Mouse (Mus musculus) retina, embryonic 14.5 days (tissue): ENCODE measurements around the gene Bbip1.
A peak's percentile ranks its signal among the peaks of the same experiment; 100 is the strongest.
"Not testable (repeated sequence)": the region's sequence is repeated elsewhere in the genome, so short reads cannot be mapped to it uniquely, and the experiment has no call there.

Experiments
- DNase-seq: peaks from one replicate; pipeline ENCODE4 v3.0.0-alpha.2; 2015; ENCODE audit warnings: low spot score

The Bbip1 gene

DNA sequence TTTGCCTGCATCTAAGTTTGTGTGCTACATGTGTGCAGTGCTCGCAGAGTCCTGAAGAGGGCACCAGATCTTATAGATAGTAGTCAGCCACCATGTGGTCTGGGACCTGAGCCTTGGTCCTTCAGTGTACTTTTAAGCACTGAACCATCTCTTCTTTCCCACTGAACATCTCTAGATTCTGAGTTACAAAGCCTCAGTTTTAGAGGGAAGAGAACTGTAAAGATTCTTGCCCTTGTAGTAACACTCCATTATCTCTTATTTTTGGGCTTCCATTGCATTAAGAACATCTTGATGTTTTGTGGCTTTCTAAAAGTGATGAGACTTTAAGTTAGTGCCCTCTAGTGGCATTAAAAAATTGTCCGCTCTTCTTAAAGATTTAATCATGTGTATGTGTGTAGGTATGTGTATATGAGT, 19.1 kb downstream of the Bbip1 start:
- DNase-seq, result peak; percentile 78

DNA sequence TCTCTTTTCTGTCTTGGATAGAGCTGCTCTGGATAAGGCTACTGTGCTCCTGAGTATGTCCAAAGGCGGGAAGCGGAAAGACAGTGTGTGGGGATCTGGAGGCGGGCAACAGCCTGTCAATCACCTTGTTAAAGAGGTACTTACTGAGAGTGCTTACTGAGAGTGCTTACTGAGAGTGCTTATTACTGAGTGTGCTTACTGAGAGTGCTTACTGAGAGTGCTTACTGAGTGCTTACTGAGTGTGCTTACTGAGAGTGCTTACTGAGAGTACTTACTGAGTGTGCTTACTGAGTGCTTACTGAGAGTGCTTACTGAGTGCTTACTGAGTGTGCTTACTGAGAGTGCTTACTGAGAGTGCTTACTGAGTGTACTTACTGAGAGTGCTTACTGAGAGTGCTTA, 22.4 kb downstream of the Bbip1 start:
- not testable (repeated sequence) for DNase-seq

DNA sequence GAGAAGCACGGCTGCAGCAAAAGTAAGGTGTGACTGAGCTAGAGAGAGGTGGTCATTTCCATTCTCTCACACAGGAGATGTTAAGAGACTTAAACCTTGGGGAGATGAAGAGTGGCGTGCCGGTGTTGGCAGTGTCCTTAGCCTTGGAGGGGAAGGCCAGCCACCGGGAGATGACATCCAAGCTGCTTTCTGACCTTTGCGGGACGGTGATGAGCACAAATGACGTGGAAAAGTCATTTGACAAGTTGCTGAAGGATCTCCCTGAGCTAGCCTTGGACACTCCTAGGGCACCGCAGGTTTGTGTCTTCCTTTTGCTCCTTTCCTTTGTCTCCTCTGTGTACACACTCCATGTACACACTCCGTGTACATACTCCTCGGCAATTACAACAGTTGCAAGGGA, 24.9 kb downstream of the Bbip1 start:
- DNase-seq, result no peak

DNA sequence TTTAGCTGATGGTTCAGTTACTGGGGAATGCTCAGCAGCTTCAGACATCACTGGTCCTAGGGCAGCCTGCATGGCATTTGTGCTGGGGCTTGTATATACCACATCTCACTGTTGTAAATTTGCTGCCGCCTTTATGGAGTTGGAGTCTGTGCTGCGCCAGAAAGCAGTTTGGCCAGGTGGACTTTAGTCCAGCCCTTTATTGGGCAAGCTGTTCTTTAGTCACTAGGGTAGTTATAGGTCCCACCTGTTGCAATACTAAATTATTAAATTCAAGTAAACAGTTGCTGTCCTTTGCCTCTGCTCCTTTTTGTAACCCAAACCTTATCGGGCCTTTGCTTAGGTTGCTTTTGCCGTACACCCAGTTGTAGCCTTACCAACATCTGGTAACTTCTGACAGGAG, 29.5 kb downstream of the Bbip1 start:
- no peak for DNase-seq

DNA sequence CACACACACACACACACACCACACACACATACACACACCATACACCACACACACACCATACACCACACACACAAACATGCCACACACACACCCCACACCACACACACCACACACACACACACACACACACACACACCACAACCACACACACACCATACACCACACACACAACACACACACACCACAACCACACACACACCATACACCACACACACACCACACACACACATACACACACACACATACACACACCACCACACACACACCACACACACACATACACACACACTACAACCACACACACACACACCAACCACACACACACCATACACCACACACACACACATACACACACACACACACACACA, 37.7 kb downstream of the Bbip1 start:
- DNase-seq, result not testable (repeated sequence)

DNA sequence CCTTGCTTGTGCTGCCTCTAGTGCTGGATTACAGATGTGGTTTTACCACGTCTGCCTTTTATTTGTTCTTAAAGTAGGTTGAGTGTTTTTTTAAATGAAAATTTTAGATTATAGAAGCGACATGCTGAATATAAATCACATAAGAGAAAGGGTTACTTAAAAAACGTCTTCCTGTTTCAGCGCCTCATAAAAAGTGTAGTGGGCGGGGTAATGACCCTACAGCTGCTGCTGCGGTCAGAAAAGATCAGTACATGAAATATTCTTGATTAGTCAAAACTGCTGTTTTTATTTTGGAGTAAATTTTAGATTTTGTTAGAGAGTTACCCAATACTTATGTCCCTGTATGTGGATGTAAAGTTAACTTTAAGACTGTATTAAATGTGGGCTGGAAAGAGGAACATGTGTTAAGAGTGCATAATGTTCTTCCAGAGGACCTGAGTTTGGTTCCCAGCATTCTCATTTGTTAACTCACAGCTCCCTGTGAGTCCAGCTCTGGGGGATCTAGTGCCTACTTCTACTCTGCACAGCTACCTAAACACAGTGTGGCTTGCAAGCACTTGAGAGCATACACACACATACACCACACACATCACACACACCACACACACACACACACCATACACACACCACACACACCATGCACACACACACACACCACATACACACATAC, 38.3 kb downstream of the Bbip1 start:
- DNase-seq, result no peak

DNA sequence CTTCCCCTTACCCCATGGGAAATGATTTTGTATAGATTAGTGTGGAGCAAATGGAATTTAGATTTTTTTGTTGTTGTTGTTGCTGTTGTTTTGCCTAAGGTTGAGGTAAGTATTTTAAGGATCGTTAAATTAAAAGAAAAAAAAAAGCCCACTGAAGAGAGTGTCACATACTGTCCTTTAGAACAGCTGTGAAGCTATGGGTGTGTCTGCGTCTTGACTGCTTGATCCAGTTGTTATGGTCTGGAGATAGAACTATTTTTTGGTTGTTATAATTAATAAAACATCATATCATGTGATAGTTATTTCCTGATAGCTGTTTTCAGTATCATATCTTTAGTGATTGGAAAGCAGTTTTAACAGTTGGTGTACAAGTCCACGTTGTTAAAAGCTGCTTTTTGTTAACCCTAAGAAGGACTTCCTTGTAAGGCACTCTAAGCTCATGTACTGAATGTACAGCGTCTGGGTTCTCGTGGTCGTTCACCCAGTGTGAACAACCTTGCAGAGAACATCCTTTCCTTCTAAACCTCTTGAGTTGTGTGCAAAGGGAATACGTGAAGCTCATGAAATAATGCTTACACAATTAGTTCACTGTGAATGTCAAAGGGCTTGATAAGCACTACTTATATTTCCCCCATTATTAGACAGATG, 39.5 kb downstream of the Bbip1 start:
- no peak for DNase-seq

DNA sequence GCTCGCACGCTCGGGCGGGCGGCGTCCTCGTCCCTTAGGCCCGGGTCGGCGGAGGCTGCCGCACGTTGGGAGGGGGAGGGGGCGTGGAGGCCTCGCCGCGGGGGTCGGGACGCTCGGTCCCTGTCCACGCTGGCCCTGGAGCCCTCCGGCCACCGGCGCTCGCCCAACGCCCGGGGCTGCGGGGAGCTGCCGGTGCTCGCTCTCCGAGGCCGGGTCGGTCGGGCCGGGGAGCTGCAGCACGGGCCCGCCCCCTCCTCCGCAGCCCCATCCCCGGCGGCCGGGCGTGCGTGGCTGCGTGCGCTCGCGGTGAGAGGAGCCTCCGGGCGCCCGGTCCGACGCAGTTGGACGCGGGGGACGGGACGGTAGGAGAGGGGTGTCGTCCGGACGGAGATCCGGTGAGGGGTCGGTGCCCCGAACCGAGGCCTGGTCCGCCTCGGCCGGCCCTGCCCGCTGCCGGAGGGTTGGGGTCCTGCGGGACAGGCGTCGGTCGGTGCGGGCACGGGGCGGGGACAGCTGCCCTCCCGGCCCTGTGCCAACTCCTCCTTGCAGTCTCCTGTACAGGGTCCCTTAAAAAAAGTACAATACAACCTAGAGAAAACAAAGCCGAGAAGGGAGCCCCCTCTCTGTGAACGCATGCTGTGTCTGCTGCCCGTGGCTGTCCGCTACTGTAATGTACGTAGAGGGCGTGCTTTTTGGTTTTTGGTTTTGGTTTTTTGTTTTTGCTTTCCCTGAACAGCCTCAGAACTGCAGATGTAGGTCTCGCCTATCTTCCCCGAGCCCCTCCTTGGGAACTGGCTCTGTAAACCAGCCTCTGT, 40.7 kb downstream of the Bbip1 start:
- DNase-seq, result peak; percentile 66

DNA sequence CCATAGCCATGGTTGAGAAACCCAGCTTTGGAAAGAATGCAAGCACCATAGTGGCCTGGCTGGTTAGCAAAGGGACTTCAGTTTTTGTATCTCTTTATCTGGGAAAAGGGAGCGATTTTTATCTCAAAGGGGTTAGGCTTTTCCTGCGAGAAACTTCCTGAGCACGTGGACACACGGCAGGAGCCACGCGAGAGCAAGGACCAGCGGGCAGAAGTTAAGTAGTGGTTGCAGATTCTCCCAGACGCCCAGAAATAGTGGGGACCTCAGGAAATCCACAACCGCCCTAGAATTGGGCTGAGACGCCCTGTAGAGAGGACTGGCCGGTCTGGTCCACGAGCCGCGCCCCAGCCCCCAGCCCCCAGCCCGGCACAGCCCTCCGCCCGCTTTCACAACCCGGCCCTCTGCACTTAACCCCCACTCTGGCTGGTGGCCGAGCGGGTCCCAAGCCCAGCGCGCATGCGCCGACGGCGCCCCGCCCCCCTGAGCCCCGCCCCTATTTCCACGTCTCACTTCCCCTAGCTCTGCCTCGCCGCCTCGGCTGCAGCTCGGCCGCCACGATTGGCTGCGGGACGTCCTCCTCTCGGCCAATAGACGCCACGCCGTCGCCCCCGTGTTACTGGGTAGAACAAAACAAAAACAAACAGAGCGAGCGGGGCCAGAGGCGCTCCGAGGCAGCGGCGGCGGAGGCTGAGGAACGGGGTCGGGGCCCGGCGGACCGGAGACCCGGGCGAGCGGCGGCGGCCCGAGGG, 41.5 kb downstream of the Bbip1 start:
- DNase-seq, result peak; percentile 98

DNA sequence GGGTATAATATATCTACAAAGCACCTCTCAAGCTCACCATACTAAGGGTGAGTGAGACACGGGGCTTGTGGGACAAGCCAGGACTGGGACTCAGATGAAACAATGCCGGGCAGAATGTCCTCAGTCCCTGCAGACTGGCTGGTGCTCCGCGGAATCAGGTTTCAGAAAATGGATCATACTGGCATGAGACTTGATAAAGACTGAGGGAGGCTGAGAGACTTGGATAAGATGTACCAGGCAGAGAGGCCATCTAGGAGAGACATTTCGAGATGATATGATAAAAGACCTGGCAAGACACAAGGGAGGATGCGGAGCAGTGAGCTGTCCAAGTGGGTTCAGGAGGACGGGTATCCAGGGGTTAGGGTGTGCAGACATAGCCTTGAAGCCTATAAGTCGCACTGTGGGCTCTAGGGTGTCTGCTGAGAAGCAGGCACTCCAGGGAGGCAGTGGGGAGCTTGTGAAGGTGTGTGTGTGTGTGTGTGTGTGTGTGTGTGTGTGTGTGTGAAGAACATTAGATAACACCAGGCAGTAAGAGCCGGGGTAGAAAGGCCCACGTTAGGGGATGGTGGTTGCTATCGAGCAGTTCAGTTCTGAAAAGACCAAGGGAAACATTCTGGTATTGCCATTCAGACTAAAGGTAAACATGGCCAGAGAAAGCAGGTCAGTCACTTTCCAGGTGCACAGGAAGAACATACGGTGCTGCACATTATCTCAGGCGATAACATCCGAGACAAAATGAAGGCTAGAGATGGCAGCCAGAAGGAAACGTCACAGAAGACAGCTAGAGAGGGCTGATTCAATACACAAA, 42.3 kb downstream of the Bbip1 start:
- no peak for DNase-seq

DNA sequence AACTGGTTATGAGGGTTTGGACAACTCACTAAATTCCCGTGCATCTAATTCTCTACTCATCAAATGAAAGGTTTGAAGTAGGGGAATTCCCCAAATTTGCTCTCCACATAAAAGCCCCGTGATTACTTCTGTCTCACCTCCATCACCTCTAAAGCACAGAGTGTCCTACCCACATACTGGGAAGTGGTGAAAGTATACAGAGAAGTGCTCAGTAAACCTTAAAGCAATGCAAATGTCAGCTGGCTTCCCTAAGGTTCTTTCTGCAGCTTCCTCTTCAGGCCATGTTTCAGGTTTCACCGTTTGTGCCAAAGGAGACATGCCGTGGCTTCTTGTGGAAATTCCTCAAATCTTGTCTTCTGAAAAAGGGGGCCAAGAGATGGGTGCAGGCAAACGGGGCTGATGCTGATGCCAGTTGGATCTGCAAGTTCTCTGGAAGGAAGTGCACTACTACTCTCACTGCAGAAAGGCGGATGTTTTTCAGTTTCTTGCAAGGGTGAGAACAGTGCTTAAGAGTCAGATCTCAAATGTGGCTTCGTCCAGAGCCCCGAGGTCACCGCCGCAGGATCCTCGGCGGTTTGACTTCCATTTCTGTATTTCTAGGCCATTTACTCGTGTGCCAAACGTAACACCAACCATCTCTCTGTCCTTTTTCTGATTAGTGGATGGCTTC, 44.4 kb downstream of the Bbip1 start:
- no peak for DNase-seq

DNA sequence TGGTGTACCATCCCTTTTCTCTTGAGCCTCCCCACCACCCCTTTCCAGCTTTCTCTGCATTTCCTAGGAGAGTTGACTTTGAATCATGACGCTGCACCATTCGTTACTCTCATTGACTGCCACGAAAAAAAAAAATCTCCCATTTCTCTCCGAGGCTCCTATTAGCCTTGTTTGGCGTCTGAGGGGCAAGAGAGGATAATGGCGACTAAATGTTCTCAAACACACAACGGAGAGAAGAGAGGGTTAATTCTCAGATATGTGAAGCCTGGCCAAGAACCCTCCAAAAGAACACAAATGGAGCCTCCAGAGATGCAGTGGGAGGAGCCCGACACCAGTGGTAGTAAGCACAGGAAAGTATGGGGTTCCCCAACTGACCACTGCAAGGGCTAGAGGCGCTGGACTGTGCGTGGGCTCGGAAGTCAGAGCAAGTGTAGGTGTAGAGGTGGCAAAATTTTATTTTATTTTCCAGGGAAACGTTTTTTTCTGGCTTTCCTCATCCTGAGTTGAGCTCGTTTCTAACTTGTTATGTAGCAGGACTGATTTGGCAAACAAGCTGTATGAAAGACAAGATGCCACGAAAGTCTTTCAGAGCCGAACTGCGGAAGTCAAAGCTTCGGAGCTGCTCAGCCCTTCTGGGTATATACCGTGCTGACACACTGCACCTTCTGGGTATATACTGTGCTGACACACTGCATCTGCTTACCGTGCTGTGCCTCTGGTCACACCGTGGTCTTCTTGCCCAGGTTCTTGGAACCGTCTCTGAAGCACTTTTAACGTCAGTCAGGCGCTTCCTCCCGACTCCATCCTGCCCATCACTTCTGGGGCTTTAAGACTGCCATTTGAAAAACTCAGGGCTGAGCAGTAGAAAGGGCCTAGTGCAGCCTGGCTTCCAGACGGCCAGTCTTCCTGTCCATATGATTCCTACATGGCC, 45.2 kb downstream of the Bbip1 start:
- no peak for DNase-seq

DNA sequence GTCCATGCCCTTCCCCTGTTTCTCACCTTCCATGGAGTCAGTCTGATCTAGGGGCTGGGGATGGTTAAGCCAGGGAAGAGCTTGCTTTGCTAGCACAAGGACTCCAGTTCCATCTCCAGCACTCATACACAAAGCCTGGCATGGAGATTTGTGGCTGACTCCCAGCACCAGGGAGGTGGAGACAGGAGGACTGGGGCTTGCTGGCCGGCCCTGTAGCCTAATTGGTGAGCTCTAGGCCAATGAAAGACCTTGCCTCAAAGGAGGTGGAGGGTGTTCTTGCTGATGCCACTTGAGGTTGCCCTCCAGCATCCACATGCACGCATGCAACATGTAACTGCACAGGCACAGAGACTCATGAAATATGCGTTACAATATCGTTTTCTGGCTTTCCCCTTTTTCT, 45.9 kb downstream of the Bbip1 start:
- no peak for DNase-seq

DNA sequence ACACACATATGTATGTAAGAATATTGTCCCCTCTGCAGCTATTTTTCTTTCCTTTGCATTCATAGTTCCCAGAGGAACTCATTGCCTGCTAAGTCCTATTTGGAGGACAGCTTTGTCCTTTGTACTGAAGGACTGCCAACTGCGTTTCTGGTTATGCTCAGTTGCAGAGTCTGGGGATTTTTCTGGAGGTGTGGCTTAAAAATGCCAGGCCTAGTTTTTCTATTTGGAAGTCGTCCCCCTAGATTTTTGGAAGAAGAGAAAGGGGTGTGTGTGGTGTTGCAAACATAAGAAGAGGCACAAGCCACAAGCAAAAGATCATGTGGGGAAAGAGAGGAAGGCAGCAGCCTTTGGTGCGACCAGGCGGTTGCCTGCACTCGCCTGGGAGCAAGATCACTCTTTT, 46.4 kb downstream of the Bbip1 start:
- DNase-seq, result no peak

DNA sequence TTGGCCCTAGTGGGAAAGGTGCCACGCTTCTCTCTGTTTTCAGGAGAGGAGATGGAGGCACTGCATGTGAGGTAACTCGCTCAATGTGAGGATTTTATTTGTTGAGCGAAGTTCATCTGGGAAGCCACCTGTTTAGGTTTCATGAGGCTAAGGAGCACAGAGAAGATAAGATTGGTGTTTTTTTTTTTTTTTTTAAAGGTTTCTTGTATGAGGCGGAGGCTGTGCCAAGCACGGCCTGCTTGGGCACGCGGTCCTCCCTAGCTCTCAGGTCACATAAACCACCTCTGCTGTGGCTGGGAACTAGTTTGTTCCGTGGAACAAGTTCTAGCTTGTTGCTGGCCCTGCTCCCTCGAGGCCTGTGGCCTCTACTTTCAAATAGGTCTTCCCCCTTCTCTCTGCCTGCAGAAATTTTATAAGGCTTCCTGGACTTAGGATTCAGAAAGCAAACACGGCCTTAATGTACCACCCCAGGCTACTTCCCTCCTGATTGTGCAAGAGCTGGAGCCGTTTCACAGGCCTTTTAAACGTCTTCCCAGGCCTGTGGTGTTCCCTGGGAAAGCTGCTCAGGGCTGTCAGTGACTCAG, 49.8 kb downstream of the Bbip1 start:
- DNase-seq, result no peak

DNA sequence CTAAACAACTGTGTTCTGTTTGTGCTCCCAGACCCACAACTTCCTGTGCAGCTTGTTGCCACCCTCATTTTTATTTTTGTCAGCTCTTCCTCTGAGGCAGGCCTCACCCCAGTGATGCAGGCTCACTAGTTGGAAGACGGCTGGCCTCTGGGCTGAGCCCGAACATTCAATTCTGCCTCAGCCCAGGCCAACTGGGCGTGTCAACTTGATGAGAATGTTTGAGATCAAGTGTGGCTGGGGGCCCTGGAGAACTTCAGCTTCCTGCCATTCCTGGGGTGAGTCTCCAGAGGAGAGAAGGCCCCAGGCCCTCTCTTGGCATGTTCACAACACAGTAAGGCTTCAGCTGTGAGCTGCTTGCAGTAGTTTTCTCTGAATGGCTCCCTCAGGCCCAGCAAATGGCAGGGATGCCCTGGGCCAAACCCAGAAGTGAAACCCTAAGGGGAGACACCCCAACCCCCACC, 50.7 kb downstream of the Bbip1 start:
- DNase-seq, result no peak

DNA sequence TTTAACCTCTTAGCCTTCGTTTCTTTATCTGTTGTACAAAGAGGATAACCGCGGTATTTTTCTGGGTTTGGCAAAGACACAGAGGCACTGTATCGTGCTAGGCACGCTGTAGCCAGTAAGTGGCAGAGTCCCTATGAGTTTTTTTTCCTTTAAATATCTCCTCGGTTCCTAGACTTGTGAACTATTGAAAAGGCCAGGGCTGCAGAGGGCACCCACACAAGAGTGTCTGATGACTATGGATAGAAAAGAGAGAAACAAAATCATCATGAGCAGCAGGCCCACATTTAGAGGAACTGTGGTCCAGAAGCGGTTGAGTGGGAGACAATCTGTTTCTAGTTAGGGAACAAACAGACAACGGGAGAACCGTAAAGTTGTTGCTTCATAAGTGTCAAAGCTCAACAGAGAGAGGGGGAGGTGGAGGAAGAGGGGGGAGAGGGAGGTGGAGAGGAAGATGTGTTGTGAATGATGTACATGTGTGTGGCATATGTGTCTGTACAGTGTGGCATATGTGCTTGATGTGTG, 51.5 kb downstream of the Bbip1 start:
- no peak for DNase-seq

DNA sequence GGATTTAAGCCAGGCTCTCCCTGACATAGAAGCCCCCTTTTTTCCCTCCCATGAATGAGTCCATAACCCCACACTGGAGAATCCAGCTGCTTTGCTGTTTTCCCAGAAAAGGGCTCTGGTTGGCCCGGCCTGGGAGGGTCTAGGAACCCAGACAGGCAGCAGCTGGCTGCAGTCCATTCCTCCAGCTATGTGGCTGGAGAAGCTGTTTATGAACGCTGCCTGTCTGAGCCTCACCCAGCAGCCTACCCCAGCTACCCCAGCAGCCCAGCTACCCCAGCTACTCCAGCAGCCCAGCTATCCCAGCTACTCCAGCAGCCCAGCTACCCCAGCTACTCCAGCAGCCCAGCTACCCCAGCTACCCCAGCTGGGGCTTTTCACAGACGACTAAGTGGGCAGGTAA, 52.4 kb downstream of the Bbip1 start, which contains the start of gene Pdcd4:
Gene Pdcd4 (plus strand): TSS at position 171 of the 400 bp plus-strand sequence.
- no peak for DNase-seq

DNA sequence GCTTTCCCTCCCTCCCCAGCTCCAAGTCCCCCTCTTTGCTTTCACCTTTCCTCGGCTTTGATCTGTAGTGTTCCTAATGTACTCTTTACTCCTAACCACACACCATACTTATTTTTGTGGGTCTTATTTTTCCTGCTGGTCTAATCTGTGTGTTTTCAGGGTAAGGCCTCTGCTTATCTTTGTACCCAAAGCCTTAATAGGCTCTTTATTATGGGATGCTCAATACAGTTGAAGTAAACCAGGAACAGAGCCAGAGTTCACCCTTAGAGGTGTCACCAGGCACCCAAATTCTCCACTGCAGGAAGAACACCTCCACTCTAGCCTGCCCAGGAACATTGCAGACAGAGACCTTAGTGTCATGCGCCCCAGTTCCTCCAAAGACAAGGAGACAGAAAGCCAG, 52.9 kb downstream of the Bbip1 start:
- DNase-seq, result no peak
